Mouse (Mus musculus) hindbrain, embryonic 16.5 days (tissue): ENCODE data around the gene Ccser1. TPM values are rescaled to one million over a fixed set of nuclear protein-coding genes. Genes with fewer than 3 reads are reported as not detected.

ENCODE experiments used
- ATAC-seq: fragments of 200-750 bp; cut with Nextera tagmentation; 2 replicates; pipeline ENCODE4 v1.8.0; 2017; ENCODE audit warnings: moderate TSS enrichment, moderate library complexity
- H3K27ac ChIP-seq: fragments of 300-500 bp; sonication (generic); 2 replicates; pipeline ENCODE4 v1.5.1; 2014; ENCODE audit warnings: low read depth, mild to moderate bottlenecking, control low read depth, low read length, moderate library complexity
- H3K27me3 ChIP-seq: fragments of 300-500 bp; sonication (generic); replicated peaks from 2 replicates; pipeline ENCODE4 v1.6.1; 2014; ENCODE audit warnings: low read length; ENCODE audit not compliant: control insufficient read depth, insufficient read depth
- H3K36me3 ChIP-seq: fragments of 300-500 bp; sonication (generic); 2 replicates; pipeline ENCODE4 v1.6.1; 2014; ENCODE audit warnings: mild to moderate bottlenecking, low read length, moderate library complexity, mixed read lengths; ENCODE audit not compliant: control insufficient read depth, insufficient read depth
- H3K4me1 ChIP-seq: fragments of 300-500 bp; sonication (generic); 2 replicates; pipeline ENCODE4 v1.6.1; 2014; ENCODE audit warnings: low read depth, low read length; ENCODE audit not compliant: control insufficient read depth, insufficient read depth
- H3K4me2 ChIP-seq: fragments of 300-500 bp; sonication (generic); 2 replicates; pipeline ENCODE4 v1.6.1; 2014; ENCODE audit warnings: mild to moderate bottlenecking, low read length, control low read depth, moderate library complexity
- H3K4me3 ChIP-seq: fragments of 300-500 bp; sonication (generic); 2 replicates; pipeline ENCODE4 v1.5.1; 2014; ENCODE audit warnings: mild to moderate bottlenecking, low read length, control low read depth, moderate library complexity
- H3K9ac ChIP-seq: fragments of 300-500 bp; sonication (generic); 2 replicates; pipeline ENCODE4 v1.6.1; 2014; ENCODE audit warnings: low read depth, mild to moderate bottlenecking, control low read depth, low read length, moderate library complexity
- H3K9me3 ChIP-seq: fragments of 300-500 bp; sonication (generic); 2 replicates; pipeline ENCODE4 v1.6.1; 2014; ENCODE audit warnings: mild to moderate bottlenecking, low read length, moderate library complexity; ENCODE audit not compliant: control insufficient read depth
- WGBS: fragments of 180-500 bp; shearing (Covaris S2); extraction: QIAGEN DNeasy Blood & Tissue Kit; methylation state at CpG from one replicate; pipeline ENCODE4 v1.1.7; 2014; 5-methylcytosine and 5-hydroxymethylcytosine counted together
- polyA plus RNA-seq: library from polyadenylated mRNA; unstranded; fragments of >200 nt; fragmentation: Nextera tagmentation; extraction: Ambion mirVana; gene quantifications from 2 replicates; pipeline ENCODE4 v1.2.1, GENCODE M21; 2015

Gene Ccser1
- polyA plus RNA-seq, 1 experiment from 2014 or later: 13.3 TPM

DNA sequence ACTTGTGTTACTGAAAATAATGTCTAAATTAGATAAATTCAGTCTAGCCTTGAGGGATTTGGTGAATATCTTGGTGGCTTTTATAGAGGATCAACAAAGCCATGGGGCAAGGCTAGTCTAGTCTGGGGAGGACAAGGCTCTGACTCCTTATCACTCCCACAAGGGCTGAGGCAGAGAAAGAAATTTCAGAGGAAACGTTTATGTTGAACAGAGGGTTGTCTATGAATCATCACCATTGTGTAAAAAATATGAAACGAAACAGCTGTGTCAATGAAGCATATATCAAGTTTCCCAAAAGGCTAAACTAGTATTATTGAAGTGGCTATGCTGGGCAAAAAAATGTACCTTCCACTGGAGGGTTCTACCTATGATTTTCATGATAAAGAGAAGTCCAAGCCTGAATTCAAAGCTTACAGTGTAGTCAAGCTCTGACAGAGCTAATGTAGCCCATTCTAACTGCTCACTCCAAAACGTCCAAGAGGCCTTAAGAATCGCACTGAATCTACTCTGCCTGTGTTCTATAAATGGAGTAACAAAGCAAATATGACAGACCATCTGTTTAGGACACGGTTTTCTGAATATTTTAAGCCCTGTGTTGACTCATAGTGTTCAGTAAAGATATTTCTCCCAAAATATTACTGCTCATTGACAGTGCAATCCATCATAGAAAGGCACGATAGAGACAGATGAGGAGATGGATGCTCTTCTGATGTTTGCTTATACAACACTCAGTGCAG lies 1121.6 kb downstream of the Ccser1 start:
- WGBS: 76% methylated on average over 6 of the region's 6 CpGs
- Histone ChIP-seq H3K4me1 (no peaks in the 10 kb centered on the region), H3K27ac (no peak overlapping the region), H3K9me3 (no peaks in the 10 kb centered on the region), H3K4me3 (no peak overlapping the region), H3K36me3 (no peaks in the 10 kb centered on the region), H3K9ac (no peak overlapping the region), H3K4me2 (no peak overlapping the region), H3K27me3 (no peaks in the 10 kb centered on the region)
- no peak for ATAC-seq

DNA sequence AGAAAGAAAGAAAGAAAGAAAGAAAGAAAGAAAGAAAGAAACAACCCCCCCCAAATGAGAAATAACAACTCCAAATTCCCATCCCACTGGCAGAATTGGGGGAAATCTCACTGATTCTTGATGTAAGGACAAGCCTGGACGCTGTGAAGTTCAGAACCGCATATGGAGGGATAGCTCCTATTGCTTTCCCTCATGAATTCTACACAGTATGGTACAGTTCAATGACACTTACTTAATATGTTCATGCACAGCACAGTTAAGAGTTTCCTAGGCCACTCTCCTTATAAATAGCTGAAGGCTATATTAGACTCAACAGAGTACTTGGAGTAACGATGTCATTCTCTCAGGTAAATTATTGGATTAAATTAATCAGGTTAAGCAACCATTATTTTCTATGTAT lies 1138.5 kb downstream of the Ccser1 start:
- ATAC-seq: no peak
- H3K36me3 ChIP-seq: no peaks in the 10 kb centered on the region
- no peak overlapping the region for H3K4me2 ChIP-seq
- H3K9ac ChIP-seq: no peak overlapping the region
- H3K9me3 ChIP-seq: no peaks in the 10 kb centered on the region
- no peak overlapping the region for H3K4me3 ChIP-seq
- 85% methylated on average over 3 of the region's 3 CpGs for WGBS
- H3K27me3 ChIP-seq: no peaks in the 10 kb centered on the region
- no peaks in the 10 kb centered on the region for H3K4me1 ChIP-seq
- no peak overlapping the region for H3K27ac ChIP-seq

DNA sequence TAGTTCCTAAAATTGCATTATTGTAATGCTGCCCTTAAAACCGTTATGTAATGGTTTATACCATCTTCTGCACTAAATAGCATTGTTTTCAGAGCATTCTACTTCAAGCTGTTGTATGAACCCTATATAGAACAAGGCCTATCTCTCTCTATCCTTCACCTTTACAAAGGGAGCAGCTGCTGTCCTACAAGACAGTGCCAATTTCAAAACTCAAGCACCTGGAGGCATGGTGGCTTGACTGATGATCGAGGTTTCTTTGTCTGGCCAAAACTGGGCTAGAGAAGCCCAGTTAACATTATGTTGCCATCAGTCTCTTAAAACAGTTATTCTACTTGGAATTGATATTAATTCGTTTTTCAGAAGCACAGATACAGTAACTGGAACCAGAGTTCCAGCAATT lies 1160.2 kb downstream of the Ccser1 start:
- Histone ChIP-seq H3K4me3 (no peak overlapping the region), H3K27me3 (no peaks in the 10 kb centered on the region), H3K27ac (no peak overlapping the region), H3K36me3 (no peaks in the 10 kb centered on the region), H3K9me3 (no peaks in the 10 kb centered on the region), H3K4me1 (no peaks in the 10 kb centered on the region), H3K4me2 (no peak overlapping the region), H3K9ac (no peak overlapping the region)
- no peak for ATAC-seq
- WGBS: 55% methylated on average over 3 of the region's 3 CpGs

DNA sequence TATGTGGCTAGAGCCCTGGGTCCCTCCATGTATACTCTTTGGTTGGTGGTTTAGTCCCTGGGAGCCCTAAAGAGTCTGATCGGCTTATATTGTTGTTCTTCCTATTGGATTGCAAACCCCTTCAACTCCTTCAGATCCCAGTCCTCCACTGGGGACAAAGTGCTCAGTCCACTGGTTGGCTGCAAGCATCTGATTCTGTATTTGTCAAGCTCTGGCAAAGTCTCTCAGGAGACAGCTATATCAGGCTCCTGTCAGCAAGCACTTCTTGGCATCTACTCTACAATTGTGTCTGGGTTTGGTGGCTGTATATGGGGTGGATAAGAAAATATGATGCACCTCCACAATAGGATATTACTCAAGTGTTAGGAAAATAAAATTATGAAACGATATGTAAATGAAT lies 1187.7 kb downstream of the Ccser1 start:
- Histone ChIP-seq H3K4me1 (no peaks in the 10 kb centered on the region), H3K4me3 (no peak overlapping the region), H3K36me3 (no peaks in the 10 kb centered on the region), H3K4me2 (no peak overlapping the region), H3K27me3 (no peaks in the 10 kb centered on the region), H3K9me3 (no peaks in the 10 kb centered on the region), H3K9ac (no peak overlapping the region), H3K27ac (no peak overlapping the region)
- WGBS: 93% methylated on average over 2 of the region's 2 CpGs
- no peak for ATAC-seq
